Mouse (Mus musculus) liver, embryonic 15.5 days (tissue): ENCODE results near the gene Ganab. TPM values are rescaled to one million over a fixed set of nuclear protein-coding genes. Genes with fewer than 3 reads are reported as not detected.
A peak's percentile ranks its signal among the peaks of the same experiment; 100 is the strongest.

Experiments
- ATAC-seq: fragments of 200-750 bp; cut with Nextera tagmentation; 2 replicates; pipeline ENCODE4 v1.8.0; 2017; ENCODE audit warnings: moderate number of reproducible peaks, mild to moderate bottlenecking, moderate library complexity; ENCODE audit not compliant: insufficient read depth
- H3K27ac ChIP-seq: fragments of 300-500 bp; sonication (generic); replicated peaks from 2 replicates; pipeline ENCODE4 v1.5.1; 2015; ENCODE audit warnings: mild to moderate bottlenecking, inconsistent platforms
- H3K27me3 ChIP-seq: fragments of 300-500 bp; sonication (generic); 2 replicates; pipeline ENCODE4 v1.6.1; 2015; ENCODE audit warnings: mild to moderate bottlenecking, inconsistent platforms
- H3K36me3 ChIP-seq: fragments of 300-500 bp; sonication (generic); replicated peaks from 2 replicates; pipeline ENCODE4 v1.6.1; 2015; ENCODE audit warnings: moderate library complexity, mild to moderate bottlenecking, inconsistent platforms
- H3K4me1 ChIP-seq: fragments of 300-500 bp; sonication (generic); replicated peaks from 2 replicates; pipeline ENCODE4 v1.6.1; 2015; ENCODE audit warnings: inconsistent platforms
- H3K4me2 ChIP-seq: fragments of 300-500 bp; sonication (generic); 2 replicates; pipeline ENCODE4 v1.6.1; 2015; ENCODE audit warnings: moderate library complexity, mild to moderate bottlenecking, inconsistent platforms
- H3K4me3 ChIP-seq: fragments of 300-500 bp; sonication (generic); replicated peaks from 2 replicates; pipeline ENCODE4 v1.5.1; 2015; ENCODE audit warnings: mild to moderate bottlenecking, inconsistent platforms
- H3K9ac ChIP-seq: fragments of 300-500 bp; sonication (generic); 2 replicates; pipeline ENCODE4 v1.6.1; 2015; ENCODE audit warnings: moderate library complexity, mild to moderate bottlenecking, inconsistent platforms
- H3K9me3 ChIP-seq: fragments of 300-500 bp; sonication (generic); replicated peaks from 2 replicates; pipeline ENCODE4 v1.6.1; 2016; ENCODE audit warnings: inconsistent platforms
- WGBS: fragments of 180-500 bp; shearing (Covaris S2); methylation state at CpG from one replicate; pipeline ENCODE4 v1.1.7; 2015; ENCODE audit warnings: mixed read lengths; ENCODE audit not compliant: insufficient replicate concordance; 5-methylcytosine and 5-hydroxymethylcytosine counted together
- polyA plus RNA-seq: library from polyadenylated mRNA; unstranded; fragments of >200 nt; fragmentation: Nextera tagmentation; extraction: Ambion mirVana; gene quantifications from 2 replicates; pipeline ENCODE4 v1.2.1, GENCODE M21; 2015

Ganab gene
- polyA plus RNA-seq, 1 experiment from 2014 or later = 44.8 TPM

GRCm38 (mm10) chr19:8936736-8937135, 38.9 kb downstream of the Ganab start:
- no peak overlapping the region for H3K9ac ChIP-seq
- 74% methylated on average over 2 of the region's 2 CpGs for WGBS
- ATAC-seq = no peak

DNA sequence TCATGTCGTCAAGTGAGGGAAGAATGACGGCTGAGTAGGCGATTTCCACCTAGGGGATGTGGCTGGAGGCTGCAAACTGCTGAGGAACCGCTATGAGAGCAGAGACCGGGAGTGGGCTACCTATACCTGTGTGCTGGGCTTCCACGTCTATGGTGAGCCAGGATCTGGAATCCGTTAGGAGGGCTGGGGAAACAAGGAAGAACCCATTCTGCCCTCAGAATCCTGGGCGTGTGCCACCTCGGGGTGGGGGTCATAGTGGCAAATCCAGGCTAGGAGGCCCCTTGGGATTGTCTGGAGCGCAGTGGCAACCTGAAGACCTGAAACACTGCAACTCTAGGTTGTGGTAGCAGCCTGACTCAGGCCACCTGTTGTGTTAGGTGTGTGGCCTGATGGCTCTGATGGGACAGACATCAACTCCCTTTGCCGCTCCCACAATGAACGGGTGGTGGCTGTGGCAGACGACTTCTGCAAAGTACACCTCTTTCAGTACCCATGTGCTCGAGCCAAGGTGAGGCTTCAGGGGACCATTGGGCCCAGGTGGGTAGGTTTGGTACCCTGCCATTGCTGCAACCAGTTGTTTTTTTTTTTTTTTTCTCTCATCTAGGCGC, 42.8 kb downstream of the Ganab start:
- Histone ChIP-seq H3K4me2 (peak overlapping the region; percentile 85), H3K9ac (peak overlapping the region; percentile 97; the same call in 1 of the 2 replicates), H3K27me3 (no peaks in the 10 kb centered on the region), H3K27ac (0 out of 2 replicates have a peak overlapping the region, but pooled peaks have one; percentile 97), H3K36me3 (peaks cover 61% of the 10 kb centered on the region), H3K4me3 (peak overlapping the region; percentile 81; the same call in 1 of the 2 replicates), H3K9me3 (no peaks in the 10 kb centered on the region), H3K4me1 (peaks cover 56% of the 10 kb centered on the region)
- no peak for ATAC-seq
- 73% methylated on average over 15 of the region's 15 CpGs for WGBS

More at GRCm38 (mm10) chr19:8936736-8937135, 38.9 kb downstream of the Ganab start:
- Histone ChIP-seq H3K4me1 (peaks cover 25% of the 10 kb centered on the region), H3K27ac (no peak overlapping the region), H3K27me3 (no peaks in the 10 kb centered on the region), H3K36me3 (peaks cover 68% of the 10 kb centered on the region), H3K9me3 (no peaks in the 10 kb centered on the region), H3K4me3 (no peak overlapping the region), H3K4me2 (no peak overlapping the region)

- Histone ChIP-seq H3K4me2 (peak overlapping the region; percentile 85), H3K9ac (peak overlapping the region; percentile 97), H3K36me3 (peaks cover 61% of the 10 kb centered on the region), H3K4me3 (peak overlapping the region; percentile 81), H3K9me3 (no peaks in the 10 kb centered on the region), H3K27ac (peak overlapping the region; percentile 97), H3K4me1 (peaks cover 61% of the 10 kb centered on the region), H3K27me3 (no peaks in the 10 kb centered on the region)
- 49% methylated on average over 10 of the region's 10 CpGs for WGBS
- ATAC-seq = no peak
These were observed 43.3 kb downstream of the Ganab start for GRCm38 (mm10) chr19:8941136-8941514.

GRCm38 (mm10) chr19:8941515-8942217, 43.8 kb downstream of the Ganab start, which contains the start of gene Mta2:
Mta2 (plus strand) TSS chr19:8941875.
- ATAC-seq = peak; percentile 90
- peak within 1 kb of the TSS; percentile 97 for H3K9ac ChIP-seq
- H3K9me3 ChIP-seq = no peaks in the 10 kb centered on the region
- H3K4me3 ChIP-seq = peak within 1 kb of the TSS; percentile 81
- H3K27ac ChIP-seq = peak within 1 kb of the TSS; percentile 97
- peaks cover 63% of the 10 kb centered on the region for H3K36me3 ChIP-seq
- H3K4me2 ChIP-seq = peak within 1 kb of the TSS; percentile 85
- under 1% methylated on average over 64 of the region's 64 CpGs for WGBS
- no peaks in the 10 kb centered on the region for H3K27me3 ChIP-seq
- peaks cover 66% of the 10 kb centered on the region for H3K4me1 ChIP-seq

GRCm38 (mm10) chr19:8942276-8942964, 44.5 kb downstream of the Ganab start:
- Histone ChIP-seq H3K4me2 (peak overlapping the region; percentile 85), H3K4me3 (peak overlapping the region; percentile 81), H3K9me3 (no peaks in the 10 kb centered on the region), H3K27ac (peak overlapping the region; percentile 97), H3K9ac (peak overlapping the region; percentile 97), H3K36me3 (peaks cover 63% of the 10 kb centered on the region), H3K4me1 (peaks cover 73% of the 10 kb centered on the region), H3K27me3 (no peaks in the 10 kb centered on the region)
- WGBS = under 1% methylated on average over 46 of the region's 46 CpGs
- ATAC-seq = peak; percentile 36

DNA sequence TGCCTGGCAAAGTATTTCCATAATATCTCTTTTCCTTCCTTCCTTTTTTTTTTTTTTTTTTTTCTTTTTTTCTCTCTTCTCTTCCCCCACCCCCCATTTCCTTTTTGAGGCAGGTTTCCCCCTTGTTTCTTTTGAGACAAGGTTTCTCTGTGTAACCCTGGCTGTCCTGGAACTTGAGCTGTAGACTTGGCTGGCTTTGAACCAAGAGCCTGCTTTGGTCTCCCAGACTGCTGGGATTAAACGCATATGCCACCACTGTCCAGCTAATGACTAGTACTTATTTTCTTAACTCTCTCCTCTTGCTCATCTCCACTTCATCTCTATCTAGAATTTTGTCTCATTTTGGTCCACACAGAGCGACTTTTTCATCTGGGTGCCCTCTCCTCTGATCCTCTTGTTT, 45.2 kb downstream of the Ganab start:
- peak overlapping the region; percentile 97 for H3K9ac ChIP-seq
- H3K36me3 ChIP-seq = peaks cover 65% of the 10 kb centered on the region
- no peak for ATAC-seq
- H3K4me1 ChIP-seq = peaks cover 79% of the 10 kb centered on the region
- 28% methylated on average over 2 of the region's 2 CpGs for WGBS
- peak overlapping the region; percentile 81 for H3K4me3 ChIP-seq
- H3K27ac ChIP-seq = peak overlapping the region; percentile 97
- H3K27me3 ChIP-seq = no peaks in the 10 kb centered on the region
- H3K9me3 ChIP-seq = no peaks in the 10 kb centered on the region
- H3K4me2 ChIP-seq = peak overlapping the region; percentile 85

- Histone ChIP-seq H3K4me2 (peak overlapping the region; percentile 85), H3K27ac (peak overlapping the region; percentile 97), H3K27me3 (no peaks in the 10 kb centered on the region), H3K4me3 (peak overlapping the region; percentile 81), H3K4me1 (peaks cover 73% of the 10 kb centered on the region), H3K9me3 (no peaks in the 10 kb centered on the region), H3K36me3 (peaks cover 66% of the 10 kb centered on the region), H3K9ac (peak overlapping the region; percentile 97)
- 10% methylated on average over 5 of the region's 5 CpGs for WGBS
- ATAC-seq = peak; percentile 23; the same call in 1 of the 2 replicates
These were observed 46.2 kb downstream of the Ganab start for GRCm38 (mm10) chr19:8944062-8944461.

DNA sequence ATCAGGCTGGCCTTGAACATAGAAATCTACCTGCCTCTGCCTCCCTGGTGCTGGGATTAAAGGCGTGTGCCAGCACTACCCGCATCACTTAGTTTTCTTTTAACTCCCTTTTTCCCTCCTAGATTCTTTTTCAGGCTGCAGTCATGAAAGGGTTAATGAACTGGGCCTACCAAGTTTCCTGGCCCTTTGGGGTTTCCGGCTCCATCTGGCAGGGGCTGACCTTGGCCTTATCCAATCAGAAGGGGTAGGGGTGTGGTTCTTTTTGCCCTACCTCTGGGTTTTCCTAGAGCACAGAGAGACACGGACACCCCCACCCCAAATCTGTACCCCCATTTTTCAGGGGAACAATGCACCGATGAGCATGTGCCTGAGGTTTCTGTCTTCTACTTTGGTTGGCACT, 46.9 kb downstream of the Ganab start:
- Histone ChIP-seq H3K4me3 (peak overlapping the region; percentile 81), H3K27me3 (no peaks in the 10 kb centered on the region), H3K4me1 (peaks cover 71% of the 10 kb centered on the region), H3K36me3 (peaks cover 66% of the 10 kb centered on the region), H3K9me3 (no peaks in the 10 kb centered on the region), H3K4me2 (peak overlapping the region; percentile 85), H3K27ac (peak overlapping the region; percentile 97), H3K9ac (no peak overlapping the region; the same call in 1 of the 2 replicates)
- ATAC-seq = no peak
- WGBS = 10% methylated on average over 5 of the region's 5 CpGs

DNA sequence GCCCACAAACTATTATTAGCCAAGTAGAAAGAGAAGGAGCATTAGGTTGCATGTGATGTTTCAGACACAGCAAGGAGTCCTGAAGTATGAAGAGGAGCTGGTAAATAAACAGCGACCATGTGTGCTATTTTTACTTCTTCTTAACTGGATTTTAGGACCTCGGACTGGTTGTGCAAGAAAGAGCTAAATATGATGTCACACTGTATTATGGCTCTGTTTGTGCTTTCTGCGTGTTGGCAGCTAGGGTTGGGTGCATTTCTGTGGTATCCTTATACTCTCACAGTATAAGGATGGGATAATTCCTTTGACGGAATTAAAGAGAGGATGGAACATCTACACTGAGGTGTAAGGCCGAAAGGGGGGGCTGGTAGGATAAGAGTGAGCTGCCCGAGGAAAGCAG, 47.4 kb downstream of the Ganab start:
- H3K9ac ChIP-seq = no peak overlapping the region; the same call in 1 of the 2 replicates
- ATAC-seq = no peak
- H3K27ac ChIP-seq = peak overlapping the region; percentile 97
- no peaks in the 10 kb centered on the region for H3K9me3 ChIP-seq
- peaks cover 69% of the 10 kb centered on the region for H3K4me1 ChIP-seq
- 67% methylated on average over 6 of the region's 6 CpGs for WGBS
- peaks cover 69% of the 10 kb centered on the region for H3K36me3 ChIP-seq
- H3K27me3 ChIP-seq = no peaks in the 10 kb centered on the region
- peak overlapping the region; percentile 85 for H3K4me2 ChIP-seq
- peak overlapping the region; percentile 81 for H3K4me3 ChIP-seq

- Histone ChIP-seq H3K4me2 (peak overlapping the region; percentile 85), H3K36me3 (peaks cover 85% of the 10 kb centered on the region), H3K4me3 (no peak overlapping the region; the same call in 1 of the 2 replicates), H3K27ac (peak overlapping the region; percentile 77), H3K9ac (no peak overlapping the region), H3K9me3 (no peaks in the 10 kb centered on the region), H3K27me3 (no peaks in the 10 kb centered on the region), H3K4me1 (peaks cover 60% of the 10 kb centered on the region)
- WGBS = 32% methylated on average over 7 of the region's 7 CpGs
- peak; percentile 35; the same call in 1 of the 2 replicates for ATAC-seq
These were observed 49.1 kb downstream of the Ganab start for GRCm38 (mm10) chr19:8946929-8947328.

GRCm38 (mm10) chr19:8950190-8950589, 52.3 kb downstream of the Ganab start:
- Histone ChIP-seq H3K27me3 (no peaks in the 10 kb centered on the region), H3K4me1 (peaks cover 62% of the 10 kb centered on the region), H3K9ac (no peak overlapping the region), H3K27ac (no peak overlapping the region), H3K4me3 (no peak overlapping the region), H3K36me3 (peaks cover 81% of the 10 kb centered on the region), H3K4me2 (no peak overlapping the region), H3K9me3 (no peaks in the 10 kb centered on the region)
- ATAC-seq = no peak
- WGBS = 70% methylated on average over 5 of the region's 5 CpGs
